Mouse (Mus musculus) spleen, adult 2 months (tissue): ENCODE results near the gene Plekha6.

Source experiments
- CTCF ChIP-seq: fragments of 200-500 bp; IDR thresholded peaks from 2 replicates; pipeline ENCODE4 v1.5.1; 2011; ENCODE audit warnings: mild to moderate bottlenecking, inconsistent platforms; ENCODE audit not compliant: insufficient read depth, insufficient read length, insufficient replicate concordance; ENCODE audit errors: extremely low read depth
- POLR2A ChIP-seq: fragments of 200-500 bp; IDR thresholded peaks from 2 replicates; pipeline ENCODE4 v1.6.1; 2011; ENCODE audit warnings: low read depth, low read length, inconsistent platforms

DNA sequence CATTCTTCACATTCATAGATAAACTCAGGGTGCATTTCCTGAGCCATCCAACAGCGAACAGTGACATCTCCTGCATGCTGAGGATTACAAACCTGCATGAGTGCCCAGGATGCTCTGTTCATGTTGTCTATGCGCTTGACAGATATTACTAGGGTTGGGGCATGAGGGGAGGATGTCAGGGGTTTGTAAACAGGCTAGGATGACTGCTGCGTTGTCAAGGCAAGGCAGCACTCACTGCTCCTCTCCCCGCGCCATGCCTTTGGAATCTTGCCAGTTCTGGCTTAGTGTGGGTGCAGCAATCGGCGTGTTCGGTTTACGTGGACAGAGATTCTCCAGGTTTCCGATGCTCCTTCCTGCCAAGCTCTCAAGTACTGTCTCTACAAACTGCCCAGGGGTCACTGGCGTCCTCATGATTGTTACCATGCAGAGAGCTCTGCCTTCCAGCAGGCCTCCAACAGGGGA, 115.7 kb downstream of the Plekha6 start:
- TF ChIP-seq CTCF: no peak
- no peak for TF ChIP-seq POLR2A
